Mouse (Mus musculus) heart, embryonic 12.5 days (tissue): ENCODE results near the gene Snx29. TPM values are rescaled to one million over a fixed set of nuclear protein-coding genes. Genes with fewer than 3 reads are reported as not detected.
A peak's percentile ranks its signal among the peaks of the same experiment; 100 is the strongest.

Experiments
- ATAC-seq: fragments of 200-750 bp; cut with Nextera tagmentation; 2 replicates; pipeline ENCODE4 v1.8.0; 2017; ENCODE audit warnings: moderate TSS enrichment, moderate library complexity; ENCODE audit not compliant: insufficient number of reproducible peaks, low FRiP score
- H3K27ac ChIP-seq: fragments of 300-500 bp; sonication (generic); 2 replicates; pipeline ENCODE4 v1.5.1; 2016; ENCODE audit warnings: mild to moderate bottlenecking, moderate library complexity; ENCODE audit not compliant: poor library complexity, severe bottlenecking
- H3K27me3 ChIP-seq: fragments of 300-500 bp; sonication (generic); replicated peaks from 2 replicates; pipeline ENCODE4 v1.6.1; 2016; ENCODE audit warnings: mild to moderate bottlenecking, moderate library complexity
- H3K36me3 ChIP-seq: fragments of 300-500 bp; sonication (generic); 2 replicates; pipeline ENCODE4 v1.6.1; 2016; ENCODE audit warnings: mild to moderate bottlenecking, moderate library complexity
- H3K4me1 ChIP-seq: fragments of 300-500 bp; sonication (generic); replicated peaks from 2 replicates; pipeline ENCODE4 v1.6.1; 2016; ENCODE audit warnings: mild to moderate bottlenecking
- H3K4me2 ChIP-seq: fragments of 300-500 bp; sonication (generic); 2 replicates; pipeline ENCODE4 v1.6.1; 2016; ENCODE audit warnings: mild to moderate bottlenecking, moderate library complexity
- H3K4me3 ChIP-seq: fragments of 300-500 bp; sonication (generic); 2 replicates; pipeline ENCODE4 v1.5.1; 2016; ENCODE audit warnings: mild to moderate bottlenecking
- H3K9ac ChIP-seq: fragments of 300-500 bp; sonication (generic); 2 replicates; pipeline ENCODE4 v1.6.1; 2016; ENCODE audit warnings: mild to moderate bottlenecking, moderate library complexity
- H3K9me3 ChIP-seq: fragments of 300-500 bp; sonication (generic); replicated peaks from 2 replicates; pipeline ENCODE4 v1.6.1; 2016; ENCODE audit warnings: mild to moderate bottlenecking, moderate library complexity
- WGBS: fragments of 180-500 bp; shearing (Covaris S2); methylation state at CpG from one replicate; pipeline ENCODE4 v1.1.7; 2016; 5-methylcytosine and 5-hydroxymethylcytosine counted together
- polyA plus RNA-seq: library from polyadenylated mRNA; unstranded; fragments of >200 nt; fragmentation: Nextera tagmentation; extraction: Ambion mirVana; gene quantifications from 2 replicates; pipeline ENCODE4 v1.2.1, GENCODE M21; 2016

The Snx29 gene
- polyA plus RNA-seq, 1 experiment from 2014 or later: 6.7 TPM

DNA sequence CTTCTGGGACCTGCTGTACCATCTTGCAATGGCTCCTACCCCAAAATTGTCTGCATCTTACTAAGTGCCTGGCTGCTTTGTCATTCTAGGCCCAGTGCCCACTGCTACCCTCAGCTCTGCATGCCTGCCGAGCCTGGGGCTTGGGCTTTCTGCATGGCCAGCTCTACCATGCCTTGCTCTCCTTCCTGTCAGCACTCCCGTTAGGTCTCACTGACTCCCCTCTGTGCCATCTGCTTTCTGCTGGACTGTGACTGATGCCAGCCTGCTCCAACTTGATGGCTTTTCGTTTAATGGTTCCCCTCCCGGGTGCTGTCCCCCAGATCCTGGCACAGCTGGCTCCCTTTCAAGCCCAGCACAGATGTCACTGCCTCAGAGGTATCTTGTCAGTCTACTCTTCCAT lies 150.1 kb downstream of the Snx29 start:
- no peak for ATAC-seq
- H3K4me3 ChIP-seq: no peak overlapping the region
- H3K9me3 ChIP-seq: no peaks in the 10 kb centered on the region
- peaks cover 41% of the 10 kb centered on the region for H3K4me1 ChIP-seq
- no peak overlapping the region for H3K27ac ChIP-seq
- 76% methylated on average over 4 of the region's 4 CpGs for WGBS
- no peaks in the 10 kb centered on the region for H3K36me3 ChIP-seq
- H3K27me3 ChIP-seq: no peaks in the 10 kb centered on the region
- H3K4me2 ChIP-seq: no peak overlapping the region
- H3K9ac ChIP-seq: no peak overlapping the region

DNA sequence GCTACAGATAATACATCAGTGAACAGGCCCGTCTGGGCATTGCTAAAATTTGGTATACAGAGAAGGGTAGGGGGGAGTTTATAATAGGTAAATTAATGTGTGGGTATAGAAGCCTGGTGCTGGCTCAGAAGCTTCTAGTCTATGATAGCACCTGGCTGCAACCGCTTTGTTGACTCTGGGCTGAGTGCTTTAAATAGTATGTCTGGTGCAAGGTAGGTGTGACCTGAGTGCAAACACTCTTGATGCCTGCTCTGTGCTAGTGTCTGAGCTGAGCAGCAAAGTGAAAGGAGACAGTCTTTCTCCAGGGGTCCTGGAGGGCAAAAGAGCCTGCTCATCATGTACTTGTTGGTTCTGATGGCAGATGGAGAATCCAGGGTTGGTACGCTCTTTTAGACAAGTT lies 150.8 kb downstream of the Snx29 start:
- no peaks in the 10 kb centered on the region for H3K27me3 ChIP-seq
- H3K9ac ChIP-seq: no peak overlapping the region
- no peak overlapping the region for H3K4me3 ChIP-seq
- no peak for ATAC-seq
- no peaks in the 10 kb centered on the region for H3K9me3 ChIP-seq
- WGBS: 50% methylated on average over 3 of the region's 3 CpGs
- H3K4me1 ChIP-seq: peaks cover 41% of the 10 kb centered on the region
- no peaks in the 10 kb centered on the region for H3K36me3 ChIP-seq
- H3K4me2 ChIP-seq: no peak overlapping the region
- H3K27ac ChIP-seq: peak overlapping the region; percentile 22; the same call in 1 of the 2 replicates

DNA sequence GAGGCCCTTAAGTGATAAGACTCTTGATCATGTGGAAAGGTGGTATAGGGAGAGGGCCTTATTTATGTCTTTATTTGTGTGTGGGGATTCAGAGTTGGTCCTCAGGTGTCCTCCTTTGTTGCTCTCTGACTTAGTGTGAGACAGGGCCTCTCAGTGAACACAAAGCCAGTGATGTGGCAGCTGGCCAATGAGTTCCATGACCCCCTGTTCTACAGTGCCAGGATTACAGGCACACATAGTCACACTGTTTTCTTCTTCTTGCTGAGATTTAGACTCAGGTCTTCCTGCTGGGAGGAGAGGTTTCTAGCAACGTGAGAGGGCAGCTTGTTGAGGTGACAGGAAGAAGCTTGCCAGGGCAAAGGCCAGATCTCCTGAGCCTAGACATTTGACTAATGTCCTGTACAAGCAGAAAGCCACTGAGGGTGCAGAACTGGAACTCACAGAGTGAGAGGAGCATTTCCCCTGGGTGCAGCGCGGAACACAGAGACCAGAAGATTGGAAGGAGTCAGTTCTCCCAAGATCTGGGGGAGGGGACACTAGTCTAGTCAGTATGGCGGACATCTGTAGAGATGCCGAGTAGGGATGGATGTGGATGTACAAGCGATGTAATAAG lies 151.3 kb downstream of the Snx29 start:
- no peaks in the 10 kb centered on the region for H3K36me3 ChIP-seq
- H3K4me3 ChIP-seq: no peak overlapping the region
- no peak overlapping the region for H3K4me2 ChIP-seq
- ATAC-seq: no peak
- 76% methylated on average over 6 of the region's 6 CpGs for WGBS
- H3K27me3 ChIP-seq: no peaks in the 10 kb centered on the region
- H3K27ac ChIP-seq: peak overlapping the region; percentile 22; the same call in 1 of the 2 replicates
- no peak overlapping the region for H3K9ac ChIP-seq
- no peaks in the 10 kb centered on the region for H3K9me3 ChIP-seq
- peaks cover 41% of the 10 kb centered on the region for H3K4me1 ChIP-seq

DNA sequence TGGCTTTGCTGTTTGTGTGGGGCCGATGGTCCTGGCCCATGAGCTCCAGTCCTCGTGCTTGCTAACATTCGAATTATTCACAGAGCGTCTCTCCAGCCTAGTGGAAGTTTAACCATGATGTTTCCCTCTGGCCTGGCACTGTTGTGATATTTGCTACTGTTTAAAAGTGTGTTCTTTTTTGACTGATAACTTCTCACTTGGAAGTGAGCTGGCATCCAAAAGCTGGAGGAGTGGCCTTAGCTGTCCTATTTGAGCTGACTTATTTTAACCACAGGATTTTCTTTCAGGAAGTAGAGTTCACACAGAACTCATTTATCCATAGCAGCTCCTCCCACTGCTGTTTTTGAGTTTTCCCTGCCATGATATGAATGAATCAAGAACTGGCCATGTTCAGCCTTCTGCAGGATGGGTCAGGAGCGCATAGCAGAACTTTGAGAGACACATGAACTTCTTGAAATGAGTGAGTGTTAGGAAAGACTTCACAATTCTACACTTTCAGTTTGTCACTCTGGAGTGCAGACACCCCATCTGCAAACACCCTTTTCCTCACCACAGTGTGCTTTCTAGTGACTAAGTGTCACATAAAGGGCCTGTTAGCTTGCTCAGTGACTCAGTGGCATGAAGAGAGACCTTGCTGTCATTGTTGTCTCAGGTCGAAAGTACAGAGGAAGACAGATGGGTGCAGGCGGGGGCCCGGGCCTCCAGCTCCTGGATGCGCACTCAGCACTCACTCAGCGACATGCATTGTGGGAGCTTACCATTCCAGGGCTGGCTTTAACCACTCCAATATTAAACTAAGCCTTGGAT lies 152.6 kb downstream of the Snx29 start:
- Histone ChIP-seq H3K4me2 (no peak overlapping the region), H3K9me3 (no peaks in the 10 kb centered on the region), H3K9ac (no peak overlapping the region), H3K4me3 (no peak overlapping the region), H3K36me3 (no peaks in the 10 kb centered on the region), H3K4me1 (peaks cover 47% of the 10 kb centered on the region), H3K27me3 (no peaks in the 10 kb centered on the region), H3K27ac (peak overlapping the region; percentile 5; the same call in 1 of the 2 replicates)
- 66% methylated on average over 10 of the region's 10 CpGs for WGBS
- ATAC-seq: no peak

DNA sequence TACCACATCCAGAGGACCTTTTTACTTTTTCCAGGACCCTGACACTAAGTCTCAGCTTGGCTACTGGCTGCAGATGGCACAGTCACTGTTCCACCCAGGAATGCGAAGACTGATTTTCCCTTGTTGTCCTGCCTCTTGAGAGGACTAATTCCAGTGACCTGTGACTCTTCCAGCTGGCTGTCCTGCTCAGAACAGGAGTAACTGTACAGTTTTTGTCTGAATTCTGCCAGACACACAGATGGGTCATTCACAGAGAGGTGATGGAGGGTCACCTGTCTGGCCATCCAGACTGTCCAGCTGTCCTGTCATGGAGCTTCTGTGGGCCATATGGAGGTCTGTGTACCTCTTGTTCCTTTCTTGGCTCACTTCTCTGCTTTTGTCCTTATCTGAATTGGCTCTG lies 153.6 kb downstream of the Snx29 start:
- no peak for ATAC-seq
- Histone ChIP-seq H3K9ac (no peak overlapping the region), H3K4me1 (peaks cover 47% of the 10 kb centered on the region), H3K27me3 (no peaks in the 10 kb centered on the region), H3K4me2 (no peak overlapping the region), H3K9me3 (no peaks in the 10 kb centered on the region), H3K36me3 (no peaks in the 10 kb centered on the region), H3K27ac (no peak overlapping the region), H3K4me3 (no peak overlapping the region)
- WGBS: 86% methylated on average over 1 of the region's 1 CpGs

DNA sequence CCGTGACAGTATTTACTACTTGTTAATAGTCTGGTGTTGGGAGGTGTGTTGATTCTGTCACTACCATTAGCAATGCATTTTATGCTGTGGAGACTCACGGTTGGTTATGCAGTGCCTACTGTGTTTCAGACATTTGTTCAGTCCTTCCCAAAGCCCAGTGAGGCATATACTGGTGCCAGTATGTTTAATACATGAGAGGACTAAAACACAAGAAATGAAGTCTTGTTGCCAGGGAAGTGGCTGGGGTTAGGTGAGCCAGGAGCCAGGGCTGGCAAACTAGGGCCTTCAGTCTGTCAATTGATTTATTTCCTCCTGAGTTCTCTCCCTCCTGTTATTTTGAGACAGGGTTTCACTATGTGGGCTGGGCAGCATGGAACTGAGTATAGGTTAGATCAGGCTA lies 154.3 kb downstream of the Snx29 start:
- Histone ChIP-seq H3K4me3 (no peak overlapping the region), H3K9ac (no peak overlapping the region), H3K4me2 (no peak overlapping the region), H3K9me3 (no peaks in the 10 kb centered on the region), H3K36me3 (no peaks in the 10 kb centered on the region), H3K4me1 (peaks cover 47% of the 10 kb centered on the region), H3K27me3 (no peaks in the 10 kb centered on the region), H3K27ac (no peak overlapping the region)
- WGBS: 77% methylated on average over 2 of the region's 2 CpGs
- ATAC-seq: no peak

DNA sequence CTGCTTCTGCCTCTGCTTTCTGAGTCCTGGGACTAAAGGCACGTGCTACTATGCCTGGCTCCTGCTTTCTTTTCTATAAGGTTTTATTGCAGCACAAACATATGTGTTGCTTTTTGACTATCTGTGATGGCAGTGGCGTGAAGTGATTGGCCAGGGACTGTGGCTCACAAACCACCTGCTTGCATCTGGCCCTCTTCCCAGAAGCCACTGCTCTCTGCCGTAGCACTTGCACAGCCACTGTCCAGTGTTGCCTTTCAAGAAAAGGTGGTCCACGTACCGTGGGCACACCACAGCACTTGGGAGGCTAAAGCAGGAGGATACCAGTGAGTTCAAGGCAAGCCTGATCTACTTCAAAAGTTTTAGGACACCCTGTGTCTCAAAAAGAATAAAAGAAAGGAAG lies 154.9 kb downstream of the Snx29 start:
- no peak overlapping the region for H3K4me3 ChIP-seq
- no peak for ATAC-seq
- no peaks in the 10 kb centered on the region for H3K36me3 ChIP-seq
- H3K9me3 ChIP-seq: no peaks in the 10 kb centered on the region
- WGBS: 81% methylated on average over 5 of the region's 5 CpGs
- H3K9ac ChIP-seq: no peak overlapping the region
- H3K4me2 ChIP-seq: no peak overlapping the region
- no peaks in the 10 kb centered on the region for H3K27me3 ChIP-seq
- H3K4me1 ChIP-seq: peaks cover 47% of the 10 kb centered on the region
- no peak overlapping the region for H3K27ac ChIP-seq

DNA sequence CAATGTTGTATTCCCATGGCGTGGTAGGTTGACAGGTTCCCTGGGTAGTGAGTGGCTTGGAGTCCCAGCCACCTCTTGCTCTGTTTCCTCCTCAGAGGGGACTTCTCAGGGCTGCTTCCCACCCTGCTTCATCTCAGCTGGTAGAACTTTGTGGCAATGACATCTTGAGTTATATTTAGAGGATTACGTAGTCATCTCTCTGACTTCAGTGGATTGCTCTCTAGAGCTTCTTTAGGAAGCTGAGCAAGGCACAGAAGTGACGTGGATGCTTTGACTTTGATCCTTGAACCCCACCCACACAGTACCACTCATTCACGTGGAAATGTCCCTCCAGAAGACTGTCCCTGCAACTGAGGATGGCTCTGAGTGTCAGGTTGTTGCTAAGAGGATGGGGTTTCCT lies 156.9 kb downstream of the Snx29 start:
- no peak overlapping the region for H3K27ac ChIP-seq
- H3K9me3 ChIP-seq: no peaks in the 10 kb centered on the region
- H3K4me3 ChIP-seq: no peak overlapping the region
- no peak overlapping the region for H3K9ac ChIP-seq
- 0 out of 2 replicates have a peak, but pooled peaks have one; percentile 33 for ATAC-seq
- no peaks in the 10 kb centered on the region for H3K27me3 ChIP-seq
- 45% methylated on average over 4 of the region's 4 CpGs for WGBS
- no peaks in the 10 kb centered on the region for H3K36me3 ChIP-seq
- peaks cover 27% of the 10 kb centered on the region for H3K4me1 ChIP-seq
- H3K4me2 ChIP-seq: no peak overlapping the region

DNA sequence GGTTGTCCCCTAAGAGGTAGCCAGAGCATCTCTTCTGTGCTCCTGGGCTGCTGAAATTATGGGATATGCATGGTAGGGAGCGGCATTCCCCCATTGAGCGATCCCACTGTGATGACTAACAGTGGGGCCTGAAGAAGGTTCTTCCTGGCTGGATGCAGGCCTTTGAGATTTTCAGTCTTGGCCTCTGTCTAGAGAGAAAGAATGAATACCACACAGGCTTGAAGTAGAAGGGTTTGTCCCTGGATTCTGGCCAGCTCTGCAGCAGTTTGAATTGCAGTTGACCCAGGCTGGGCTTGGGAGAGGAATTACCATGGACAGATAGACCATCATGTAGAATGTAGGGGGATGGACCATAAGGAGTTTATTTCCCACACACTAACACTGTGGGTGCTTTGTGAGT lies 159.5 kb downstream of the Snx29 start:
- 93% methylated on average over 2 of the region's 2 CpGs for WGBS
- no peak overlapping the region for H3K4me2 ChIP-seq
- H3K9ac ChIP-seq: no peak overlapping the region
- H3K27me3 ChIP-seq: no peaks in the 10 kb centered on the region
- peaks cover 6% of the 10 kb centered on the region for H3K4me1 ChIP-seq
- no peak overlapping the region for H3K27ac ChIP-seq
- no peak overlapping the region for H3K4me3 ChIP-seq
- no peaks in the 10 kb centered on the region for H3K9me3 ChIP-seq
- H3K36me3 ChIP-seq: no peaks in the 10 kb centered on the region
- no peak for ATAC-seq

DNA sequence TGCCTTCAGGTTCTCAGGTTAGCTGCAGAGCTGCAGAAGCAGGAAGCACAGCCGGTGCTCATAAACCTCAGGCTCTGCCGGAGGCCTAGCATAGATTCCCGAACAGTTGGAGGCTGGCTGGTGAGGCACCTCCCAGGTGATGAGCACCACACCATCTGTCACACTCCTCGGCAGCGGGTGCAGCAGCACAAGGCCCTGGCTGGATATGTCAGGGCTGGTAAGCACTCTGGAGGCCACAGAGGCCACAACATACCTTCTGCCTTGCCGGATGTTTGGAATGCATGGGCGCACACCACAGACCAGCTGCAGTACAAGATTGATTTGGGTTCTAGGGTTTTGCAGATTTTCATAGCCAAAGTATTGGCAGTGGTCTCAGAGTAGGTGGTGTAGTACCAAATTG lies 172.2 kb downstream of the Snx29 start:
- Histone ChIP-seq H3K27me3 (no peaks in the 10 kb centered on the region), H3K4me3 (no peak overlapping the region), H3K9me3 (no peaks in the 10 kb centered on the region), H3K36me3 (no peaks in the 10 kb centered on the region), H3K4me2 (no peak overlapping the region), H3K9ac (no peak overlapping the region), H3K4me1 (peaks cover 30% of the 10 kb centered on the region), H3K27ac (no peak overlapping the region)
- ATAC-seq: no peak
- 57% methylated on average over 7 of the region's 7 CpGs for WGBS

DNA sequence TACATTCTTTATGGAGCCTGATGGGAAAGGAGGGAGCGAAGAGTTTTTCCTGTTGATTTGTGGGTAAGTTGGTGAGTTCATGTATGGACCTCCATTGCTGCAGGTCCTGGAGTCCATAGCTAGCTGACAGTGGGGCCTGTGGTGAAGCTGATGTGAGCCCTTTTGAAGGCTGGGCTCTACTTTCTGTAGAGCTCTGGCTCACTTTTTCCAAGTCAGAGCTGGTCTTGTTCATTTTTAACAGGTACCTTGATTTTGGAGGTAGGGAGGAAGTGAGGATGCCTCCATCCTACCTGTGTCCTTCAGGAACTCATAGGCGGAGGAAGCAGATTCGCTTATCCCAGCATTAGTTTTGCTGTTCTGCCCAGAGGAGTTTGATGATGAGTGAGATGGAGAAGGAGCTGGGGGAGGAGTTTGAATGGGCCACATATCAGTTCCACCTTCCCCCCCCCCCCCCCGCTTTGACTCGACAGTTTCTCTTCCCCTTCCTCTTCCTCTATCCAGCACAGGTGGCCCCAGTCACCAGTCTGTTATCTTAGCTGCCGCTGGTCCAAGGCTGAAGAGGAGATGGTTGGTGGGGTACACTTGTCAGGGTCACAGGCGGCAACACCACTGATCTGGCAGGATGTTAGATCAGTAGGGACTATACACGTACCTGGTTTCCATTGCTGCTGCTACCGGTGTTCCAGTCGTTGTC lies 173.4 kb downstream of the Snx29 start:
- WGBS: 71% methylated on average over 9 of the region's 10 CpGs

More for the DNA sequence above, 173.4 kb downstream of the Snx29 start:
- Histone ChIP-seq H3K36me3 (no peaks in the 10 kb centered on the region), H3K4me1 (peaks cover 36% of the 10 kb centered on the region), H3K4me3 (no peak overlapping the region), H3K9me3 (no peaks in the 10 kb centered on the region), H3K27me3 (no peaks in the 10 kb centered on the region), H3K9ac (no peak overlapping the region), H3K27ac (no peak overlapping the region), H3K4me2 (no peak overlapping the region)
- no peak for ATAC-seq
